Mouse (Mus musculus) embryonic fibroblast, embryonic 13.5 days (primary cell): ENCODE measurements at regions not wholly inside any gene's neighbourhood (a gene's known extent, or its start where the extent isn't known, plus 50 kb on each side); places are given as distances from the start of the nearest gene placed in this dataset.

Experiments
- CTCF ChIP-seq: IDR thresholded peaks from 2 replicates; pipeline ENCODE4 v1.5.1; 2011; ENCODE audit warnings: mild to moderate bottlenecking, control low read depth, low read length, moderate library complexity, borderline replicate concordance; ENCODE audit not compliant: insufficient read depth
- POLR2A ChIP-seq: IDR thresholded peaks from 2 replicates; pipeline ENCODE4 v1.6.1; 2011; ENCODE audit warnings: low read depth, mild to moderate bottlenecking, control low read depth, low read length, moderate library complexity

DNA sequence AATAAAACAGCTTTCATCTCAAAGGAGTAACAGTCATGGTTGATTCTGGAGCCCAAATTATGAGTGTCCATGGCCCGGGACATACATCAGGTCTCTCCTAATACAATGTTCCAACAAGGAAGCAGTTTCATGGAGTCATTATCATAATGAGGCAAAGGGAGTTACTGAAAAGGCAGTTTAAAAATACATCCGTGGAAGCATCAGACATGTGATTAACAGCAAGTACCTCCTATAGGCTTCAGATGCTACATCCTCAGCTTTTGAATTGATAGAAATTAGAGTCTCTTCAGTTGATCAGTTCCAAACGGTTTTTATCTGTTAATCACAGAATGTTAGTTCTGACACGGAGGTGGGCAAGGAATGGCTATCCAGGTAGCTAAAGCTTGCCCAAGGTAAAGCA is 110.5 kb downstream of the Rchy1 start:
- TF ChIP-seq CTCF, result no peak
- TF ChIP-seq POLR2A, result no peak
